Comparison of ENCODE assay signal across 15 mouse cellular contexts in genomic region chr2:105372156-105372555, GRCm38 (mm10).
"Had no signal": no experiment of that assay in that cellular context is flagged by ENCODE, and none has a peak within 500 bp of the region (broad histone marks: within the 10 kb centered on the region; RNA-seq: fewer than 3 reads in every experiment).

No protein-coding gene starts in this region.

- ATAC-seq: liver, postnatal 0 days; lung, postnatal 0 days had no signal

- H3K4me2 ChIP-seq: limb, embryonic 13.5 days; lung, embryonic 14.5 days; stomach, embryonic 15.5 days had no signal

- H3K36me3 ChIP-seq: limb, embryonic 10.5 days; limb, embryonic 13.5 days; stomach, embryonic 15.5 days had no signal

- H3K4me3 ChIP-seq: layer of hippocampus, adult 2 months; limb, embryonic 10.5 days; limb, embryonic 13.5 days; stomach, embryonic 15.5 days had no signal

- H3K4me1 ChIP-seq: stomach, embryonic 15.5 days had no signal

- H3K27me3 ChIP-seq: stomach, embryonic 15.5 days had no signal

- H3K9me3 ChIP-seq: limb, embryonic 10.5 days; limb, embryonic 13.5 days; stomach, embryonic 15.5 days had no signal

- DNase-seq: layer of hippocampus, adult 9-11 months; liver, postnatal 0 days; lung, embryonic 14.5 days; midbrain, embryonic 14.5 days; right cerebral cortex, postnatal 25 days; spleen, adult 18-20 months; thymus, postnatal 25 days had no signal

- H3K27ac ChIP-seq: kidney, postnatal 0 days; layer of hippocampus, adult 2 months; limb, embryonic 10.5 days; limb, embryonic 13.5 days; liver, embryonic 14.5 days; macrophage; stomach, embryonic 15.5 days had no signal

- H3K9ac ChIP-seq: limb, embryonic 13.5 days; liver, embryonic 14.5 days; liver, postnatal 0 days; lung, embryonic 14.5 days; stomach, embryonic 15.5 days had no signal
